Mouse (Mus musculus): ENCODE results near the gene Fam110a. TPM values are rescaled to one million over a fixed set of nuclear protein-coding genes. Genes with fewer than 3 reads are reported as not detected.

The Fam110a gene
- polyA plus RNA-seq, 1 experiment from 2014 or later: 85.6 TPM

- no peak overlapping the region for H3K9ac ChIP-seq (ENCODE audit: low read length)
- no peak overlapping the region for H3K27ac ChIP-seq (ENCODE audit: low read depth, low read length)
- no peak overlapping the region for H3K4me3 ChIP-seq (ENCODE audit: low read depth, low read length)
- H3K27me3 ChIP-seq (ENCODE audit: control insufficient read depth, insufficient read depth, low read length): no peaks in the 10 kb centered on the region
- 61% methylated on average over 10 of the region's 10 CpGs for WGBS
- no peak for DNase-seq (ENCODE audit: low spot score)
- no peak for ATAC-seq (replicated peaks; ENCODE audit: low FRiP score)
- no peak overlapping the region for H3K4me2 ChIP-seq (ENCODE audit: low read depth, low read length, severe bottlenecking)
- peaks cover 20% of the 10 kb centered on the region for H3K4me1 ChIP-seq (replicated peaks; ENCODE audit: control insufficient read depth, insufficient read depth, low read length)
- no peaks in the 10 kb centered on the region for H3K36me3 ChIP-seq (ENCODE audit: control insufficient read depth, insufficient read depth, low read length)
- no peaks in the 10 kb centered on the region for H3K9me3 ChIP-seq (ENCODE audit: control insufficient read depth, low read length)
Measured at GRCm38 (mm10) chr2:151962474-151962873, 17.5 kb downstream of the Fam110a start.

GRCm38 (mm10) chr2:151961284-151962196 lies 18.5 kb downstream of the Fam110a start:
- no peak for ATAC-seq (replicated peaks; ENCODE audit: low FRiP score)
- H3K27me3 ChIP-seq (ENCODE audit: control insufficient read depth, insufficient read depth, low read length): no peaks in the 10 kb centered on the region
- H3K4me3 ChIP-seq (ENCODE audit: low read depth, low read length): no peak overlapping the region
- H3K27ac ChIP-seq (ENCODE audit: low read depth, low read length): no peak overlapping the region
- H3K9ac ChIP-seq (ENCODE audit: low read length): no peak overlapping the region
- DNase-seq (ENCODE audit: low spot score): no peak
- H3K4me2 ChIP-seq (ENCODE audit: low read depth, low read length, severe bottlenecking): no peak overlapping the region
- 49% methylated on average over 9 of the region's 9 CpGs for WGBS
- H3K36me3 ChIP-seq (ENCODE audit: control insufficient read depth, insufficient read depth, low read length): no peaks in the 10 kb centered on the region
- H3K9me3 ChIP-seq (ENCODE audit: control insufficient read depth, low read length): no peaks in the 10 kb centered on the region
- H3K4me1 ChIP-seq (replicated peaks; ENCODE audit: control insufficient read depth, insufficient read depth, low read length): peaks cover 13% of the 10 kb centered on the region

DNA sequence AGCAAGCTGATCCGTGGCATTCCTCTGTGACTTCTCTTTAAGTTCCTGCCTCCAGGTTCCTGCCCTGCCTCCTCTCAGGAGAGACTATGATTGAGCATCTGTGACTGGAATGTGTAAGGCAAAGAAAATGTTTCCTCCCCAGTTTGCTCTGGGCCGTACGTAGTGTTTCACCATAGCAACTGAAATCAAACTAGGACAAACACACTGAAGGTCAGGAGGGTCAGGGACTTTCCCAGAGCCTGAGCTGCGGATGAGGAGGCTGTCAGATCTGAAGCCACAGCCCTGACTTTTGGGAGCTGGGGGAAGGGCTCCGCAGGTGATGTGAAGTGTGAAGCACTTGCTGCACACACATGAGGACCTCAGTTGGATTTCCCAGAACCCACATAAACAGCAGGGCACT lies 20.7 kb downstream of the Fam110a start:
- DNase-seq (ENCODE audit: low spot score) (no peak), ATAC-seq (replicated peaks; ENCODE audit: low FRiP score) (no peak)
- H3K4me2 ChIP-seq (ENCODE audit: low read depth, low read length, severe bottlenecking): no peak overlapping the region
- H3K27ac ChIP-seq (ENCODE audit: low read depth, low read length): no peak overlapping the region
- H3K27me3 ChIP-seq (ENCODE audit: control insufficient read depth, insufficient read depth, low read length): no peaks in the 10 kb centered on the region
- peaks cover 9% of the 10 kb centered on the region for H3K4me1 ChIP-seq (replicated peaks; ENCODE audit: control insufficient read depth, insufficient read depth, low read length)
- no peak overlapping the region for H3K4me3 ChIP-seq (ENCODE audit: low read depth, low read length)
- no peaks in the 10 kb centered on the region for H3K36me3 ChIP-seq (ENCODE audit: control insufficient read depth, insufficient read depth, low read length)
- no peak overlapping the region for H3K9ac ChIP-seq (ENCODE audit: low read length)
- WGBS: 41% methylated on average over 5 of the region's 5 CpGs
- H3K9me3 ChIP-seq (ENCODE audit: control insufficient read depth, low read length): no peaks in the 10 kb centered on the region

DNA sequence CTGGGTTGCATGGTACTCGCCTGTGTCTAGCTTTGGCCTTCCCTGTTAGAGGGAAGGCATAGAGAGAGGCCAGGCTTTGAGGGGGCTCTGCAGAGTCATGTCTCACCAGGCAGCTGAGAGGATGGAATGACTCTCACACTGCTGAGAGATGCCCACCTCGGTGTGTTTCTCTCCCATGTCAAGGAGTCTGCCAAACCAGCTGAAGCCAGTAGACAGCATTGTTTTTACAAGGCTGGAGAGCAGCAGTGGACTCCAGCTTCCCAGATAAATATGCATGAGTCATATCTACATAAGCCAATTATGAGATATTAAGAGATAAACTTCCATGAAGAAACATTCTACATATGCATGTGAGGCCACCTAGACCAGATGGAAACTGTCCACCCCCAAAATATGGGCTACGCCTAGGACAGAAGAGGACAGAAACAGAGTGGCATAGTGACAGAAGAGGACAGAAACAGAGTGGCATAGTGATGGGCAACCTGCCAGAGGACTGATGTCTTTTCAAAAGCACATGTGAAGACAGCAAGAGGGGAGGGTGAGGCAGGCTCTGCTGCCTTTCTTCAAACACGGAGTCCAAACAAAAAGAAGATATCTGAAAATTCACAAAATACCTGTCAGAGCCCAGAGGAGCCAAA lies 23.4 kb downstream of the Fam110a start:
- Histone ChIP-seq H3K4me2 (ENCODE audit: low read depth, low read length, severe bottlenecking) (no peak overlapping the region), H3K4me3 (ENCODE audit: low read depth, low read length) (no peak overlapping the region), H3K9me3 (ENCODE audit: control insufficient read depth, low read length) (no peaks in the 10 kb centered on the region), H3K4me1 (replicated peaks; ENCODE audit: control insufficient read depth, insufficient read depth, low read length) (peaks cover 2% of the 10 kb centered on the region; the same call in 1 of the 2 replicates), H3K27ac (ENCODE audit: low read depth, low read length) (no peak overlapping the region), H3K36me3 (ENCODE audit: control insufficient read depth, insufficient read depth, low read length) (no peaks in the 10 kb centered on the region), H3K9ac (ENCODE audit: low read length) (no peak overlapping the region), H3K27me3 (ENCODE audit: control insufficient read depth, insufficient read depth, low read length) (no peaks in the 10 kb centered on the region)
- 85% methylated on average over 4 of the region's 4 CpGs for WGBS
- no peak for ATAC-seq (replicated peaks; ENCODE audit: low FRiP score)
- no peak for DNase-seq (ENCODE audit: low spot score)

DNA sequence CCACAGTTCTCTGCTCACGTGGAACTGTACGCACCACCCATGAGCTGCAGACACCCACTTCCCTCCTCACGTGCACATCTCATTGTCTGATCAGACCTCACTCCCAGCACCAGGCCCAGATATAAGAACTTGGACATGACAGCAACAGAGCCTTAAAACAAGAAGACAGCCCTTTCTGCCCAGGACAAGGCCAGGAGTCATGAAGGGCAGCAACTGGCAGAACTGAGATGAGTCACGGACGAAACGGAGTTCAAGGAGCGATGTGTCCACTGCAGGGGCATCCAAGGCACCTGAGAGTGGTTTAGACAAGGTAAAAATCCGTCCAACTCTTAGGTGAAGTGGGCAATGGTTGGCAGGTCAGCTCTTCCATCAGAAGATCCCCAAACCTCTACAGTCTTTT lies 26.4 kb downstream of the Fam110a start:
- Histone ChIP-seq H3K27me3 (ENCODE audit: control insufficient read depth, insufficient read depth, low read length) (no peaks in the 10 kb centered on the region), H3K9ac (ENCODE audit: low read length) (no peak overlapping the region), H3K4me1 (replicated peaks; ENCODE audit: control insufficient read depth, insufficient read depth, low read length) (no peaks in the 10 kb centered on the region), H3K4me2 (ENCODE audit: low read depth, low read length, severe bottlenecking) (no peak overlapping the region), H3K4me3 (ENCODE audit: low read depth, low read length) (no peak overlapping the region), H3K9me3 (ENCODE audit: control insufficient read depth, low read length) (no peaks in the 10 kb centered on the region), H3K36me3 (ENCODE audit: control insufficient read depth, insufficient read depth, low read length) (no peaks in the 10 kb centered on the region), H3K27ac (ENCODE audit: low read depth, low read length) (no peak overlapping the region)
- DNase-seq (ENCODE audit: low spot score) (no peak), ATAC-seq (replicated peaks; ENCODE audit: low FRiP score) (no peak)
- WGBS: 90% methylated on average over 8 of the region's 8 CpGs

GRCm38 (mm10) chr2:151949082-151949774 lies 30.8 kb downstream of the Fam110a start:
- WGBS: 73% methylated on average over 2 of the region's 2 CpGs
- ATAC-seq (replicated peaks; ENCODE audit: low FRiP score): no peak
- Histone ChIP-seq H3K36me3 (ENCODE audit: control insufficient read depth, insufficient read depth, low read length) (no peaks in the 10 kb centered on the region), H3K4me2 (ENCODE audit: low read depth, low read length, severe bottlenecking) (no peak overlapping the region), H3K9me3 (ENCODE audit: control insufficient read depth, low read length) (no peaks in the 10 kb centered on the region), H3K27ac (ENCODE audit: low read depth, low read length) (no peak overlapping the region), H3K27me3 (ENCODE audit: control insufficient read depth, insufficient read depth, low read length) (no peaks in the 10 kb centered on the region), H3K4me1 (replicated peaks; ENCODE audit: control insufficient read depth, insufficient read depth, low read length) (no peaks in the 10 kb centered on the region), H3K4me3 (ENCODE audit: low read depth, low read length) (no peak overlapping the region), H3K9ac (ENCODE audit: low read length) (no peak overlapping the region)
- no peak for DNase-seq (ENCODE audit: low spot score)

DNA sequence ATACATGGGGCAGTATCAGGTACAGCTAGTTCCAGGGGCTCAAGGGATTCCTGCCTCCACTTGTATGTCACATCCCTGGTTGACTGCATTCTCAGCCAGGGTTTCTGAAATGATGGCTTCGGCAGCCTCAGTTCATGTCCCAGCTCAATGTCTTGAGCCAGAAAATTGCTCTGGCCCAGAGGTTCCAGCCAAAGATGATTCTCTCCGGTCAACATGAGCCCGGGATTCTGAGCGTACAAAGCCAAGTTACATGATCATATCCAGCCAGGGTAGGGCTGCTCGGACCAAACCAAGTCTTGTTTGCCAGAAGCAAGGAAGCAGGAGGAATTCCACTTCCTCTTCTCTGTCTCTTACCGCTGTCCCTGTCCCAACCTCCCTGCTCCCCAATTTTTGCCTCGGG lies 31.7 kb downstream of the Fam110a start:
- H3K27ac ChIP-seq (ENCODE audit: low read depth, low read length): no peak overlapping the region
- no peak for DNase-seq (ENCODE audit: low spot score)

GRCm38 (mm10) chr2:151947617-151948016 lies 32.4 kb downstream of the Fam110a start:
- Histone ChIP-seq H3K9ac (ENCODE audit: low read length) (no peak overlapping the region), H3K4me3 (ENCODE audit: low read depth, low read length) (no peak overlapping the region), H3K9me3 (ENCODE audit: control insufficient read depth, low read length) (no peaks in the 10 kb centered on the region), H3K27ac (ENCODE audit: low read depth, low read length) (no peak overlapping the region), H3K4me1 (replicated peaks; ENCODE audit: control insufficient read depth, insufficient read depth, low read length) (no peaks in the 10 kb centered on the region), H3K4me2 (ENCODE audit: low read depth, low read length, severe bottlenecking) (no peak overlapping the region), H3K27me3 (ENCODE audit: control insufficient read depth, insufficient read depth, low read length) (no peaks in the 10 kb centered on the region), H3K36me3 (ENCODE audit: control insufficient read depth, insufficient read depth, low read length) (no peaks in the 10 kb centered on the region)
- no peak for DNase-seq (ENCODE audit: low spot score)
- ATAC-seq (replicated peaks; ENCODE audit: low FRiP score): 0 out of 2 replicates have a peak, but pooled peaks have one; percentile 46
- WGBS: 98% methylated on average over 2 of the region's 2 CpGs

More for the DNA sequence above, 31.7 kb downstream of the Fam110a start:
- H3K27me3 ChIP-seq (ENCODE audit: control insufficient read depth, insufficient read depth, low read length): no peaks in the 10 kb centered on the region
- no peaks in the 10 kb centered on the region for H3K9me3 ChIP-seq (ENCODE audit: control insufficient read depth, low read length)
- H3K9ac ChIP-seq (ENCODE audit: low read length): no peak overlapping the region
- WGBS: 88% methylated on average over 7 of the region's 7 CpGs
- ATAC-seq (replicated peaks; ENCODE audit: low FRiP score): no peak
- no peaks in the 10 kb centered on the region for H3K36me3 ChIP-seq (ENCODE audit: control insufficient read depth, insufficient read depth, low read length)
- H3K4me3 ChIP-seq (ENCODE audit: low read depth, low read length): no peak overlapping the region
- H3K4me1 ChIP-seq (replicated peaks; ENCODE audit: control insufficient read depth, insufficient read depth, low read length): no peaks in the 10 kb centered on the region
- H3K4me2 ChIP-seq (ENCODE audit: low read depth, low read length, severe bottlenecking): no peak overlapping the region
